Mouse (Mus musculus) cerebellum, adult 9-11 months (tissue): Measurements from ENCODE around the gene Metap1.

Experiments
- DNase-seq: peaks from one replicate; pipeline ENCODE4 v3.0.0; 2022

Metap1 gene

DNA sequence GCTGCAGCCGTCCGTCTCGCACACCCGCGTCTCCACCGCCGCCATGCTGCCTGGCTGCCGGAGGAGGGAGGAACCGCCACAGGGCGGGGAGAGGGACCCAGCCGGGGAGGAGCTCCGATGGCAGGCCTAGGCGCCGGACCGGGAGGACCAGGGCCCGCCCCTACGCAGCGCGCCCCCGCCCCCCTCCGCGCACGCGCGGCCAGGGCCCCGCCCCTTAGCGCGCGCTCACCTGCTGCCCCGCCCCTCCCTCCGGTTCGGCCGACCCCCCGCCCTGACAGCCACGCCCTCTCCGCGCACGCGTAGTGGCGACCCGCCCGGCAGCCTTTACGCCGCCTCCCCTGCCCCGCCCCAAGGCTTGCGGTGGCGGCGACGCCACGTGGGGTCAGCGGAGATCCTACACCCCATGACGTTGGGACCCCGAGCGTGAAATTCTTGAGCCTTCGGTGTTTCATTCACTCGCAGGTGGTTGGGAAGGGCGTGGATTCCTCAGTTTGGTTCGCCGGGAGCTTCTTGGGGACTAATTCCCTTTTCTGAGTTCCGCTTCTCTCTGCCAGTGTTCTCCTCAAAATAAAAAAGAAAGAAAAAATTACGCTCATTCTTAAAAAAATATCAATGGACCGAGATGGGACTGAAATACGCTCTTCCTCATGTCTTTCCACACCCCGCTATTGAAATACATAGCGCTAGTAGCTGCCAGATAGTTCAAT lies at the start of gene Metap1:
Gene Metap1 (minus strand): TSS at position 189 of the 707 bp plus-strand sequence.
- peak; percentile 95 for DNase-seq

GRCm38 (mm10) chr3:138536031-138536430 lies 46.7 kb upstream of the Metap1 start:
- no peak for DNase-seq

GRCm38 (mm10) chr3:138532764-138533163 lies 43.4 kb upstream of the Metap1 start:
- DNase-seq = no peak

DNA sequence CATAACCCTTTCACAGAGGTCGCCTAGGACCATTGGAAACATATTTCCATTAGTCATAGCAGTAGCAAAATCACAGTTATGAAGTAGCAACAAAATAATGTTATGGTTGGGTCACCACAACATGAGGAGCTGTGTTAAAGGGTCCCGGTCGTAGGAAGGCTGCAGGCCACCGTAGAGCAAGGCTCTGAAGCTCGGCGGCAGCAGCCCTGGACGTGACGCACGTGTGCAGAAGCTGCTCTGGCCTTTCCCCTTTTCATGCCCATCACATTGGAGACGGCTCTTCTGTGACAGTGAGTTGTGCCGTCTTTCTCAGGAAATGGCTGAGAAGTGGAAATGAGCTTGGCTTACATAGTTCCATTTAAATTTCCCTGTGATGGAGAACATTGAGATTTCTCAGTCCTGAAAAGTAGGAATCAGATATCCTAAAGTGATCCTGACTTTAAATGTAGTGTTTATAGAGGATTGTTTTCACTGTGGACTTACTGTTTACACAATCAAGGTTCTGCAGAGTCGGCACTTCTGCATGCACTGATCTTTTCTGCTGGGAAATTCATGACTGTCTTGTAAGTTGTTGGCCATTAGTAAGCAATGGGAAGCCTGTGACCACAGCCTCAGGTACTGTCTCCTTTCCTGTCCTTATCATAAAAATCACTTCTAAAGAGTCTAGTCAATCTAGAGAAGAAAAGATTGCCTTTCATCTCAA lies 42.3 kb upstream of the Metap1 start:
- no peak for DNase-seq

DNA sequence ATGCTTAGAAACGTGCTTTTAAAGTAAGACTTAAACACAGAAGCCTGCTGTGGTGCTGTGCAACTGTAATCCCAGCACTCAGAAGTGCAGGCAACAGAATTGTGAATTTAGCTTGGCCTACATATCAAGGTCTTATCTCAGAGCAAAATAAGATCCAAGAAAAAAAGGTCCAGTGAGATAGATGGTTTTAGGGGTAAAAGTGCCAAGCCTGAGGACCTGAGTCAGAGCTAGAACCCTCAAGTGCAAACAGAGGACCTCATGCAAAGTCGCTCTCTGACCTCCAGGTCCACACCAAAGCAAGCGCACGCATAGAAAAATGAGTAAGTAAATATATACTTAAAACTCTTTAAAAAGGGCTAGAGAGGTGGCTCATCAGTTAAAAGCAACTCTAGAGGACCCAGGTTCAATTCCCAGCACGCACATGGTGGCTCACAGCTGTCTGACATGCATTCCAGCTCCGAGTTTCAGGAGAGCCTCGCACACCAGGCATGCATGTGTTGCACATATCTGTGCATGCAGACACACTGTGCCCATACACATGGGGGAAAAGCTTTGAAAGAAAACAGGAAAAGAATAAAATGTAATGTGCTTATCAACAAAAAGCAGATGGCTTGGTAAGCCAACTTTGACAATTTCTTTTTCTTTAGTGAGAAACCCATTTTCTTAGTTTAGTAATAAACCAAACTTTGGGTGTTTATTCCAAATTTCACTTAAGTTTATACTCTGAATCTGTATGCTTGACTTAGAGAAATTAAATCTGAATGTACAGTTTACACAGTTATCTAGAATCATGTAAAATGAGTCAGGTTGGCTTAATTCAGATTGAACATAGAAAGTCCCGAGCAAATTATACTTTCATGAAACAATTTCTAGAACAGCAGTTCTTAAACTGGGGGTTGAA lies 41.5 kb upstream of the Metap1 start:
- DNase-seq = no peak

DNA sequence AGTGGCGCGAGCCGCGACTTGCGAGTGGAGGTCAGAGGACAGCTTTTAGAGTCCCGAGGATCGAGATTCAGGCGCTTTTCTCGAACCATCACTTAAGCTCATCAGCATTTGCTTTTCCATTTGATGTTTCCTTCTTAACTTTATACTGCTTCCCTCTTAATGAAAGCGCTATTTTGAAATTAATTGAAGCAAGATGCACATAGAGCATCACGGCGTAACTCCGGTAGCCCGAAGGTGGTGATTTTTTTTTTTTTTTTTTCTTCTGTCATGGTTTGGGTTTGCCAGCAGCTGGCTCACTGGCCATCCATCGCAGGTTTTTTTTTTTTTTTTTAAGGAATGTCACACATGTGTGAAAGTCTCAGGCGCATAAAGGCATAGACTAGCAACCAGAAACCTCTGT lies 39.0 kb upstream of the Metap1 start:
- DNase-seq = no peak

GRCm38 (mm10) chr3:138527667-138528231 lies 38.4 kb upstream of the Metap1 start:
- peak; percentile 77 for DNase-seq

DNA sequence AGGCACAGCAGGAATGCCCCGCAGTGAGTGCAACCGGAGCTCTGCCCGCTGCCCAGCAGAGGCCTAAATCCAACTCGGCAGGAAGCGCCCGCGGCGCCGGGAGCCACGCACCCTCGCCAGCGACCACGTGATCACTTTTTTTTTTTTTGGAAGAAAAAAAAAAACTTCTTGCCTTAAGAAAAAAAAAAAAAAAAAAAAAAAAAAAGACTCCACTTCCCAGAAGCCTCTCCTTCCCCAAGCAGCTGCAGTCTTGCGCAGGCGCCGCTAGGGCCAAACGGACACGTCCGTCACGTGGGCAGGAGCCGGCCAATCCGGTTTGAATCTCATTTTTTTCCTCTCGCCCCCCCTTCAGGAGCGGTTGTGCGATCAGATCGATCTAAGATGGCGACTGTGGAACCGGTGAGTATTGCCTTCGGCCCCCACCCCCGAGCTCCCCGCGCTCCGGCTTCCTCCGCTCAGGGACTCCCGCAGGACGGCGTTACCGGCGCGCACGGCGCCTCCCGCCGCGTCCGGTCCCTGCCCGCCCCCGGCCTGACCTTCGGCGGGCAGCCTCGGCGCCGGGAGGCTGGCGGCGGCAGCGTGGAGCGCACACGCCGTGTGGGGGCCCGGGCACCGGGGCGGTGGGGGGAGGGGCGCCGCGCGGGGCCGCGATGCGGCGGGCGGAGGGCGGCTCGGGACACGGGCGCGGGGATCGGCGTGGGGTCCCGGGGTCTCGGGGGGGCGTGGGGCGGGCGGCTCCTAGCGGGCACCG lies 37.8 kb upstream of the Metap1 start:
- peak; percentile 99 for DNase-seq

DNA sequence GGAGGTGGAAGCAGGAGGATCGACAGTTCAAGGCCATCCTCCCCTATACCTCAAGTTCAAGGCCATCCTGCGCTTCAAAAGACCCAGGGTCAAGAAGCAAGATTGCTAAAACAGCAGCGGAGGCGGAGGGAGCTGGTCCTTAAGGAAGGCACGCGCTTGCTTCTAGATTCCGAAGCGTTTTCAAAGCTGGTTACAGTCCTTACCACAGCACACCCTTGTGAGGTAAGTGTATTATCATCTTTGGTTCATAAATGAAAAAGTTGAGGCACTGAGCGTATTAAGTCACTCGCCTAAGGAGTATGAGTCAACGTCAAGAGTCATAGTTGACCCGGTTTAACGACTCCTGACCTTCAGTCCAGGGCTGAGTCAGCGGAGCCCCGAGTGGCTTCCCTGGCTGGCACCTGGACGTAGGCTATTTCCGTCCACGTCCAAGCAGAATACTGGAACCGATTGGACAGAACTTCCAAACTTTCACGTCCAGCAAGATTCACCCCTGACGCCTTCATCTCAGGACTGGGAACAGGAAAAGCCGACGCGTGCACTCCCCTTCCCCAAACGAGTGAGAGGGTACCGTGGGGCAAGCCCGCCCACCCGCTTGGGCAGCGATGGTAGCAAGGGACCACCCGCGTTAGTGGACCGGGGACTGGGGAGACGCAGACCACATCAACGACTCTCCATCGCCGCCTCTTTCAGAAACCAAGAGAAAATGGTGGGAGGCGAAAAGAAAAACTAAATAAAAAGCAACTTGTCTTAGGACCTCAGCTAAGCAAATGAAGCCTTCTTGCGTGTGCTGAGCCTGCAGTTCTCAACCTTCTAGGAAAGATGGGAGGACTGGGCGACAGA lies 37.0 kb upstream of the Metap1 start, which contains the start of gene Eif4e:
Gene Eif4e (plus strand): TSS at position 107 of the 843 bp plus-strand sequence.
- peak; percentile 40 for DNase-seq

DNA sequence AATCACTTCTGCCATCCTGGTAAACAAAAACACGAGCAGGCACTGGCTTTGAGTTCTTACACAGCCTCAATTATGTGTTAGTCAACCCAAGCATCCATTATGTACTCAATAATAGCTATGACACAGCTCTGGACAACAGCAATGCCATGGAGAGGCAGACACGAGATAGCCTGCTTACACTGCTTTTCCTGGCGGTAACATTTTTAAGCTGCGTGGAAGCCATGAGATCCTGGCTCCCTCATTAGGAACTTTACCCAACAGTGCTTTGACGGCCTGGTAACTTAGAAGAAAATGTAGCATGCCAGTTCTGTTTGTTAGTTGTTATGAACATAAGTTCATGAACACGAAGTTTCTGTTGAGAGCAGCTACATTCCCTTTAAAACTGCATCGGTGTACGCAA lies 36.2 kb upstream of the Metap1 start:
- peak; percentile 5 for DNase-seq

DNA sequence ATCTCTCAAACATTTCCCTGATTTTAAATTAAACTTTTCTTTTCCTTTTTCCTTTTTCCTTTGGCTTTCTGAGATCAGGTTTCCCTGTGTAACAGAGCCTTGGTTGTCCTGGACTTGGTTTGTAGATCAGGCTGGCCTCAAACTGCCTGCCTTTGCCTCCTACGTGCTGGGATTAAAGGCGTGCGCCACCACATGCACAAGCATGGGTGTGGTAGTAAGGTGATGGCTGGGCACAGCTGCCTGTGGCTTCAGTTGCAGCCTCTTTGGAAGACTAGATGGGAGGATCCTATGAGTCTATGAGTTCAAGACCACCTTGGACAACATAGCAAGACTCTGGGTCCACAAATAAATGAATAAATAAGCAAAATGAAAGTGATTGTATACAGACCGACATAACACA lies 34.6 kb upstream of the Metap1 start:
- no peak for DNase-seq

- no peak for DNase-seq
Measured at GRCm38 (mm10) chr3:138519218-138519617, 29.9 kb upstream of the Metap1 start.

DNA sequence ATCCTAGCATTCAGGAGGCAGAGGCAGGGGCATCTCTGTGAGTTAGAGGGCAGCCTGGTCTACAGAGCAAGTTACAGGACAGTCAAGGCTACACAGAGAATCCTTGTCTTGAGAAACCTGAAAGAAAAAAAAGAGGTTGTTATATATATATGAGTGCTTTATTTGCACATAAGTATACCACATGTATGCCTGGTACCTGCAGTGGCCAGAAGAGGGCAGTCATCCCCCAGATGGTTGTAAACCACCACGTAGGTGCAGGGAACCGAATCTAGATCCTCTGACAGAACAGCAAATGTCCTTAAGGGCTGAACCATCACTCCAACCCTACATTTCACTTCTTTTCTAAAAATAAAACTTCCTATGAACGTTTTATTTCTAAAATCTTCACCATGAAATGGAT lies 28.6 kb upstream of the Metap1 start:
- DNase-seq = no peak

- no peak for DNase-seq
Measured at GRCm38 (mm10) chr3:138515656-138516370, 26.5 kb upstream of the Metap1 start.

GRCm38 (mm10) chr3:138514749-138515148 lies 25.4 kb upstream of the Metap1 start:
- DNase-seq = no peak

- DNase-seq = no peak
Measured at GRCm38 (mm10) chr3:138513243-138513642, 23.9 kb upstream of the Metap1 start.

DNA sequence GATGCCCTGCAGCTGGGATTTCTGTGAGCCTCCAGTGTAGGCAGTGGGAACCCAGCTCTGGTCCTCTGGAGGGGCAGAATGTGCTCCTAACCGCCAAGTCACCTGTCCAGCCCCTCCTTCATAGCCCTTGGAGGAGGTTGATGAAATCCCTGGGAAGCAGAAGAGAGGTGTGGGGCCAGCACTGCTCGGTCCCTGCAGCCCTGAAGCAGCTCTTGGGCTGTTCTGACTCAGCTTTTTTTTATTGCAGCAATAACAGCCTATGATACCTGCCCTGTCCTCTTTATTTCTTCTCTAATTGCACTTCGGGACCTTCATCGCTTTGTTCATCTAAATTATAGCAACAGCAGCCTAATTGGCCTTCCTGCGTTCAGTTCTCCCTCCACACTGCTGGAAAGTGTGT lies 21.2 kb upstream of the Metap1 start:
- DNase-seq = no peak

- no peak for DNase-seq
Measured at GRCm38 (mm10) chr3:138509581-138509980, 20.3 kb upstream of the Metap1 start.

DNA sequence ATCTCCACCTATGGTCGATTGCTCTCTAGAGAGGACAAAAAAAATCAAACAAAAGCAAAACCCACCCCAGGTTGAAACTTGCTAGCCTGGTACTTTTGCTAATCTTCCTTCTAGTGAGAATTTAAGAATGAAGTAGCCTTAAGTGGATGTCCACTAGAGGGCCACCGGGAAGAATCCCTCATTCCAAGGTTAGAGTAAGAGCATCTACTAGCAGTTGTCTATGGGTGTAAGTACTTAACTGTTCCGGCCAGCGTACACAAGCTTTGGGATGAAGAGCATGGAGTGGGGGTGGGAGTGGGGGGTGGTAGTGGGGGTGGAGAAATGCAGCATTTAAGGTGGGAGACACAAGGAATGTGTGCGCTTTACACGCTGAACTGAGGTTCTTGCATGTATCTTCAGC lies 17.4 kb upstream of the Metap1 start:
- peak; percentile 27 for DNase-seq

GRCm38 (mm10) chr3:138503754-138504153 lies 14.4 kb upstream of the Metap1 start:
- no peak for DNase-seq
